Mouse (Mus musculus) T-cell, adult 2 months (primary cell): ENCODE data around the gene Lrrk1.

ENCODE experiments used
- DNase-seq: peaks from one replicate; pipeline ENCODE4 v3.0.0; 2022; ENCODE audit warnings: low spot score

The Lrrk1 gene

GRCm38 (mm10) chr7:66224541-66224940 lies 163.6 kb downstream of the Lrrk1 start:
- no peak for DNase-seq

DNA sequence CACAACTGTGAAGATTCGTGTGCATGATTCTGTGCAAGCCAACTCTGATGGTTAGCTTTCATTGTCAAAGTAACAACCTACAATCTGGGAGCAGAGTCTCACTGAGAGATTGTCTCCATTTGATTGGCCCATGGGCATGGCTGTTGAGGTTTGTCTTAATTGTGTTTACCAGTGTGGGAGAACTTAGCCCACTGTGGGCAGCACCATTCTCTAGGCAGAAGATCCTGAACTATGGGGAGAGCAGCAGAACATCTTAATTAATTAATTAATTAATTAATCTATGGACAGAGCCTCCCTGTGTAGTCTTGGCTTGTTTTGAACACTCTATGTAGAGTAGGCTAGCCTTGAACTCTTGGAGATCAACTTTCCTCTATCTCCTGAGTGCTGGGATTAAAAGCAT lies 164.4 kb downstream of the Lrrk1 start:
- DNase-seq: no peak

GRCm38 (mm10) chr7:66222621-66223091 lies 165.5 kb downstream of the Lrrk1 start:
- DNase-seq: no peak

GRCm38 (mm10) chr7:66219794-66220227 lies 168.3 kb downstream of the Lrrk1 start:
- DNase-seq: no peak

DNA sequence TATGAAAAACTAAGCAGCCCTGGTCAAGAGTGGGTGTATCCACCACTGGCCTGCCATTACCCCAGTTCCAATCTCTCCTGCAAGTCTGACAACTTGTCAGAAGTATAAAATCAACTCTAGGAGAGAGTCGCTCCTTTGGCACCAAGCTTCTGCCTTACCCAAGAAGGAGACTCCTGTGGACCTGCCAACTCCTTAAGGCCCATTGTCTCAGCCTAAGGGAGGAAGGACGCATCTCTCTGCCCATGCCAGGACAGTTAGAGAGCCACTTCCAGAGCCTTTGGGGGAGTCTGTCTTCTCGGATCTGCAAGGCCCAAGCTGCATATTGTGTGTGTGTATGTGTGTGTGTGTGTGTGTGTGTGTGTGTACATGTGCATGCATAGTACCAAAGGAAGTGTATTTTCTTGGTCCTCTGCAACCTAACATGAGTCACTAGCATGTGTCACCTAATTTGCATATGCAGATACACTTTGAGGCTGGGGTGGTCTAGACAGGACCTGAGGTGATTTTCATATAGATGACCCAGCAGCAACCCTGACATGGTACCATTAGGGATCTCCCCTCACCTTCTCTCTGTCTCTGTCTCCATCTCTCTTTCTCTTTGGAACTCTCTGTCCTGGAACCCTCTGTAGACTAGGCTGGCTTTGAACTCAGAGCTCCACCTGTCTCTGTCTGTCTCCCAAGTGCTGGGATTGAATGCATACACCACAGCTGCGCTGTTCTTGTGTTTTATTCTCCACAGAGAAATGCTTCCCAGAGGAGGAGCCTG lies 168.9 kb downstream of the Lrrk1 start:
- no peak for DNase-seq

- DNase-seq: no peak
These were observed 169.7 kb downstream of the Lrrk1 start for GRCm38 (mm10) chr7:66218193-66219014.

DNA sequence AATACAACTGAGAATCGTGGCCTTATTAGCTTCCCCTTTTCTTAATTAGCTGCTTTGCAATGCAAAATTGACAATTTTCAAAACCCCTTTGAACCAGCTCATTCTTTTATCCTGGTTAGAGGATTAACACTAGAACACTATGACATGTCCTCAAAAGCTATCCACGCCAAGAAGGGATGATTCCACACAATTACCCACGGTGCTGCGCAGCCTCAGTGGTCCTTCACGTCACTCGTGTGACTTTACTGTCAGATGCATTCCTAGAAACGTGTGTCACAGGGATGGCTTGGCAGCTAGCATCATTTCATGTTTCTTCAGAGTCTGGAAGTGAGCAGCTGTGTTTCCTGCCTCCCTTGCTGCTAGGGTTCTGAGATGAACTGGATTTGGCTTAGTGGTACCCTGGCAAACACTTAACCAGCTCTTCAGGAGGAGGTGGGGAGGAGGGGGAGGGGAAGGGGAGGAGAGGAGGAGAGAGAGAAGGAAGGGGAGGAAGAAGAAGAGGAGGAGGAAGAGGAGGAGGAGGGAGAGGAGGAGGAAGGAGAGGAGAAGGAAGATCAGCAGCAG lies 170.5 kb downstream of the Lrrk1 start:
- DNase-seq: no peak

- no peak for DNase-seq
These were observed 171.1 kb downstream of the Lrrk1 start for GRCm38 (mm10) chr7:66217011-66217410.

GRCm38 (mm10) chr7:66215911-66216310 lies 172.2 kb downstream of the Lrrk1 start:
- no peak for DNase-seq

- no peak for DNase-seq
These were observed 173.7 kb downstream of the Lrrk1 start for GRCm38 (mm10) chr7:66214477-66214876.

- DNase-seq: no peak
These were observed 175.3 kb downstream of the Lrrk1 start for GRCm38 (mm10) chr7:66212887-66213286.

GRCm38 (mm10) chr7:66209920-66210319 lies 178.2 kb downstream of the Lrrk1 start:
- no peak for DNase-seq

GRCm38 (mm10) chr7:66201657-66202056 lies 186.5 kb downstream of the Lrrk1 start:
- DNase-seq: no peak

DNA sequence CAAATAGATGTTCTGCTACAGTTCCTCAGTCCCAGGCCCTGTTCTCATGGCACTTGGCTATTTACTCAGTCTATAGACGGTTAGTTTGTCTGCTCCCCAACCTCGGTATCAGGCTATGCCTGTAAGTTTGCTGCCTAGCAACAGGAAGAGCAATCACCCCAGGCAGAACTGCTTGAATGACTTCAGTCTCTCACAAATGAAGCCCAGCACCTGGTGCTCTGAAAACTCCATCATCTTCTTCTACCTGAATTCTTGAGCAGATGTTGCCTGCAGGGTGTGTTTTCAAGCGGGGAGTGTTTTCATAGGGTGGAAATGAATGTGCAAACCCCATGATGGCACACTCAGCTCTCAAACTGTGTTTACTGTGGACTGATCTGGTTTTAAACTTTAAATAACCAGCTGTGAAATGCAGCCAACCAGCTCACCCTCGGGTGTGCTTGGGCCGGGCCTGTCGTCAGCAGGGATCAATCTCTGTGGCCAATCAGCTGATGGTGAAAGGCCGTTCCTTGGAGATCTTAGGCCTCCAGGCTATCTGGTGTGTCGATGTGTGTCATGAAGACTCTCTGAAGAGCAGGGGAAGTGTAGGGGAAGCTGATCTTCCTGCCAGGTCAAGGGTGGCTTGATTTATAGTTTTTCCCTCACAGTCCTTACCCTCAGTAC lies 187.2 kb downstream of the Lrrk1 start:
- no peak for DNase-seq

DNA sequence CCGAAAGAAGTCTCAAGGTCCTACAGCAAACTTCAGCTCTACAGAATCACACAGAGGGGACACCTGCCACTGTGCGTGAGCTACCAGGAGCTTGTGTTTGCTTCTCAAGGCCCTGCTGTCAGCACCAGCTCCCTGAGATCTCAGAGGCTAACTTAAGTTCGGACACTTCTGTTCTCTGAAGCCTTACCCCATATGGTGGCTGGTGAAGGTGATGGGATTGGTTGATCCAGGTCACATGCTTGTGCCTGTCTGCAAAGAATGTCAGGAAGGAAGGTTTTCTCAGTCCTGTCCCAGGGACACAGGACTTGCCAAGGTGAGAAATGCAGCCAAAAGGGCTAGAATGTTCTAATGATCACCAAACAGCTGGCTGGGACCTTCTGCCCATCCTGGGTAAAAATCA lies 187.8 kb downstream of the Lrrk1 start:
- no peak for DNase-seq

GRCm38 (mm10) chr7:66199391-66199831 lies 188.7 kb downstream of the Lrrk1 start:
- DNase-seq: no peak

DNA sequence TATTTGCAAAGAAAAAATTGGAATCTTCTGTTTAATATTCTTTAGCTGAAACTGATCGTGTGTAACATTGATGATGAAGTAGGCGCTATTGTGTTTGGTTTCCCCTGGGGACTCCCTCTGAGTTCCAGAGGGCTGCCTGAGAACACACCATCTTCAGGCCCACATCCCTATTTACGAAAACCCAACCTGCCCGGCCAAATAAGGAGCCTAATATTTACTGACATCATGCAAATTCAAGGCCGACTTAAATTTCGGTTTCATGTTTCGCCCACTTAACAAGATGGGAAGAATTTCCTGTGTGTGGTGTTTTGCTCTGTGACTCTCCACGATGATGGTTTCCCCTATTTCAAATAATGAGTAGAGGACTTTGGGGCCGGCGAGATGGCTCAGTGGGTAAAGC lies 189.7 kb downstream of the Lrrk1 start:
- DNase-seq: no peak

GRCm38 (mm10) chr7:66196609-66197445 lies 191.3 kb downstream of the Lrrk1 start:
- DNase-seq: peak; percentile 46

DNA sequence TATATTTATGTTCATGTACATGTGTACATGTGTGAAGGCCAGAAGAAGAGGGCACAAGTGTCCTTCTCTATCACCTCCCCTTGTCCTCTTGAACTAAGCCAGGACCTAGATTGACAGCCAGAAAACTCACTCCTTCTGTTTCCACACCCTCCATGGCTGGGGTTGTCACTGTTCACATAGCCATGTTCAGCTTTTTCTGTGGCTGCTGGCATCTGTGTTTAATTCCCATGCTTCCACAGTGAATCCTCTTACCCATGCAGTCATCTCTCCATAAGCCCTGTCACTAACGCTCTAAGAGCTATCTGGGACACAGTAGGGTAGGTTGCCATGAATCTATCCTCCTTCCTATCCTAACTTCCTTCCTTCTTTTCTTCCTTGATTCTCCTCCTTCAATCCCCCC lies 192.3 kb downstream of the Lrrk1 start:
- no peak for DNase-seq

DNA sequence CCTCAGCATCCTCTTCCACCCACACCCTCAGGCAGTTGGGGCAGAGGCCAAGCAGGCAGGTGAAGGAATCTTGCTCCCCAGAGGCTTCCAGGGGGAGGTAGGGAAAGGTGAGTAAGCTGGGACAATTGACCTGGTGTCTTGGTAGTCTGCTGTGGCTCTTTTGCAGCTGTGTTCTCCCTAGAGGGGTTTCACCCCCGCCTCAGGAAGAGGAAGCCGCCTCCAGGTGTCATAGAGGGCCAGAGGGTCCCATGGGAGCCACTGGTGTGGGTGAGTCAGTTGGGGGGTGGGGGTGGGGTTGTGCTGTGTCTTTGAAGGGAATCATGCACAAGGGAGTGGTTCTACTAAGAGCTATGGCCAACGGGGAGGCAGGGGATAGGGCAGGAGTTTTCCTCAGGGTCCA lies 193.6 kb downstream of the Lrrk1 start:
- DNase-seq: no peak

GRCm38 (mm10) chr7:66190385-66190784 lies 197.8 kb downstream of the Lrrk1 start:
- peak; percentile 26 for DNase-seq
